Mouse (Mus musculus) cortical plate, adult 2 months (tissue): ENCODE measurements around the gene Sox6. TPM values are rescaled to one million over a fixed set of nuclear protein-coding genes. Genes with fewer than 3 reads are reported as not detected.

Experiments used
- H3K27ac ChIP-seq: fragments of 200-500 bp; 2 replicates; pipeline ENCODE4 v1.5.1; 2012; ENCODE audit warnings: low read length, control low read depth, inconsistent platforms; ENCODE audit not compliant: insufficient read depth
- H3K4me1 ChIP-seq: fragments of 200-500 bp; 2 replicates; pipeline ENCODE4 v1.6.1; 2011; ENCODE audit warnings: low read length; ENCODE audit not compliant: control insufficient read depth, insufficient read depth
- H3K4me3 ChIP-seq: fragments of 200-500 bp; 2 replicates; pipeline ENCODE4 v1.5.1; 2011; ENCODE audit warnings: mild to moderate bottlenecking, low read length, control low read depth; ENCODE audit not compliant: insufficient read depth
- CTCF ChIP-seq: fragments of 200-500 bp; IDR thresholded peaks from 2 replicates; pipeline ENCODE4 v1.5.1; 2011; ENCODE audit warnings: mild to moderate bottlenecking, control low read depth, low read length; ENCODE audit not compliant: insufficient read depth; ENCODE audit errors: extremely low read depth
- POLR2A ChIP-seq: fragments of 200-500 bp; IDR thresholded peaks from 2 replicates; pipeline ENCODE4 v1.6.1; 2011; ENCODE audit warnings: mild to moderate bottlenecking, low read length, control low read depth; ENCODE audit not compliant: insufficient read depth; ENCODE audit errors: extremely low read depth
- polyA plus RNA-seq: library from polyadenylated mRNA; depleted of rRNA; stranded (reverse); fragments of >200 nt; gene quantifications from 2 replicates; pipeline ENCODE4 v1.2.3, GENCODE M21; 2012

The Sox6 gene
- polyA plus RNA-seq, 1 experiment = 9.8 TPM

DNA sequence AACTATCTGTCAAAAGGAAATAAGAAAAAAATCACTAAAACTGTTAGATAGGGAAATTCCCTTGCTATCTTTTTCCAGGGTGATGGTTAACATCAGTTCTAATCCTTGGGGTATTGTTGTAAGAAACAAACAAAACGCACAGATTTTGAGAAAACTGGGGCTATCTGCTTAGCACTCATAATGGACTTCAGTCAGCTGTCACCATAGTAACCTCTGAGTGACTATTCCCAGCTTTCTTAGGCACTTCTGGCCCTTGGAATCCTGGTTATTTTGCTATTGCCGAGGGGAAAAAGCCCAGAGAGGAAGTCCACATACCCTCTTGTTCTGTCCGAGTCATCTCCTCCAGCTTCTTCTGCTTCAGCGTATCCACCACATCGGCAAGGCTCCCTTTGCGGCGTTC lies 261.9 kb downstream of the Sox6 start:
- no peak for TF ChIP-seq CTCF
- Histone ChIP-seq H3K4me3 (no peak overlapping the region), H3K4me1 (no peaks in the 10 kb centered on the region), H3K27ac (no peak overlapping the region)

DNA sequence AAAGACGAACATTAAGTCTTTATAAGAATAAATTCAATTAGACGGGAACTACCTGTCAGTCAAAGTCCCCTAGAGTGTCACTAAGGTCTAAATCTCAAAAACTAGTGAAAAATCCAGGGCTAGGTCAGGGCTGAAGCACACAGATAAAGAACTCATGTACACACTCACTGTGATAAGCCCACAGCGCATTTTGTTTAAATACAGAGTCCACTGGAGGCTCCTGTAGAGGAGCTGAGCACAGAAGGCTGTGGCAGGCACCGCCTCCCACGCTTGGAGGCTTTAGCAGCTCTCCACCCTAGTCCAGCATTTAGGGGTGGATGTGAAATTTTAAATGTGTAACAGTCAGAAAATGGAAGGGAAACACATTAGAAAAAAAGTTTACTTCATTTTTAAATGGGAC lies 262.3 kb downstream of the Sox6 start:
- no peak overlapping the region for H3K4me3 ChIP-seq
- H3K27ac ChIP-seq = no peak overlapping the region
- TF ChIP-seq POLR2A = no peak
- TF ChIP-seq CTCF = no peak
- no peaks in the 10 kb centered on the region for H3K4me1 ChIP-seq

DNA sequence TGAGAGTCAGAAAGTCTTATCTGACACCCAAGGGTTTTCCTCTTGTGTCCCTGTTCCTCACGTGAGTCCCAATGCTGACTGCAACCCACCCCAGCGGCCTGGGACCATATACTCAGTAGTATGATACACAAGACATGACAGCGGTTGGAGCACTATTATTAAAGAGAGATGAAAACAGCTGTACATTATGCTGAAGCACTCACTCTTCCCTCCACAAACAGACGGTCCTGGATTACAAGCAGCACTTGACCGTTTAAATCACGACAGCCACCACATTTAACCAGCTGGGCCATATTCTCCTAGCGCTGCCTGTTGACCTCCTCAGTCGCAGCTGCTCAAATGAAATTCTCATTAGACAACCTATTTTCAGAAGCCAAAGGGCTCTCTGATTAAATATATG lies 272.3 kb downstream of the Sox6 start:
- Histone ChIP-seq H3K27ac (no peak overlapping the region), H3K4me3 (no peak overlapping the region), H3K4me1 (no peaks in the 10 kb centered on the region)
- TF ChIP-seq POLR2A = no peak

DNA sequence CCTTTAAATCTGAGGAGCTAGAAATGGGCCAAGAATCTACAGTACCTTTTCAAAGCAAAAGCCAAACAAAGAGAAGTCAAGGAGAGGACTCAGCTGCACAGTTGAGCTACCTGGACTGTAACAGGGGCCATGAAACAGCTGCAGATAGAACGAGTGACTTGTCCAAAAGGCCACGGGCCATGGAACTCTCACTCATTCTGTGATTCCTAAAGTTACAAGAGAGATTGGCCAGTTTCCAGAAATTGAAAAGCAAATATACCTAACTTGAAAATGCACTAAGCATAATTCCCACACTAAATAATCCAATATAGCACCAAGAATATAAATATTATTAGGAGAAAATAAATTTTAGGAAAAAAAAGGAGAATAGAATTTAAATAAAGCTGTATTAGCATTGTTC lies 274.7 kb downstream of the Sox6 start:
- Histone ChIP-seq H3K27ac (no peak overlapping the region), H3K4me3 (no peak overlapping the region), H3K4me1 (no peaks in the 10 kb centered on the region)
- TF ChIP-seq CTCF (no peak), POLR2A (no peak)

DNA sequence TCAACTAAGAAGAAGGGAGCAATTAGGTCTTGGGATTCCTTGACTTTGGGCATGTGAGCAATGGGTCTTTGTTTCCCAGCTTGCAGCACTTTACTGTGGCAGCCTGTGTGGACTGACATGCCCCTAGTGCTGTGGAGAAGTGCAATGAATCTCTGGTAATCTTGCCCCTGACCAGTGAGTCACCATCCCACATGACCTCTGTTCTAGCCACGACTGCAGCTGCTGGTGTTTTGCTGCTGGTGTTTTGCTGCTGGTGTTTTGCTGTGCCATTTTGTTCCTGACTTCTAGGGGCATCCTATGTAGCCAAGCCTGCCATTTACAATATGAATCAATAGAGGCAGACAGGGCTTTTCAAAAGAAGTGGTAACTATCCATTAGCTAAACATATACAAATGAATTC lies 280.4 kb downstream of the Sox6 start:
- H3K4me3 ChIP-seq = no peak overlapping the region
- TF ChIP-seq POLR2A (no peak), CTCF (no peak)
- no peak overlapping the region for H3K27ac ChIP-seq

DNA sequence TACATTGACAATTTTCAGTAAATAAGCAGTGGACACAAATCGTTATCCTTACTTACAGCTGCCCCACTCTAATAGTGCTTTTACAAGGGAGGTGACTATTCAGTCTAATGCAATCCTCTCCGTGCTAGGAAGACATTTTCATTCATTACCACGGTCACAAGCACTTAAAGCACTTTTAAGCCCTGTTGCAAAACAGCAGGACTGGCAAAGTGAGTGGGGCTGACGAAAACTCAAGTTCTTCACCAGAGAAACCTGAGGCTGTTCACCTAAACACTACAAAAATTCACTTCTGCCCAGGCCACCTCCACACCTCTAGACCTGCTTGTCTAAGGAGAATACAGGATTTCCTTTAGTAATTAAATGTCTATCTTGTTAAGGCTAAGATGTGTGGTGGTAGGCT lies 283.3 kb downstream of the Sox6 start:
- Histone ChIP-seq H3K4me1 (no peaks in the 10 kb centered on the region; the same call in 1 of the 2 replicates), H3K4me3 (no peak overlapping the region), H3K27ac (no peak overlapping the region)
- no peak for TF ChIP-seq POLR2A
- TF ChIP-seq CTCF = no peak

More for the DNA sequence above, 280.4 kb downstream of the Sox6 start:
- no peaks in the 10 kb centered on the region for H3K4me1 ChIP-seq

DNA sequence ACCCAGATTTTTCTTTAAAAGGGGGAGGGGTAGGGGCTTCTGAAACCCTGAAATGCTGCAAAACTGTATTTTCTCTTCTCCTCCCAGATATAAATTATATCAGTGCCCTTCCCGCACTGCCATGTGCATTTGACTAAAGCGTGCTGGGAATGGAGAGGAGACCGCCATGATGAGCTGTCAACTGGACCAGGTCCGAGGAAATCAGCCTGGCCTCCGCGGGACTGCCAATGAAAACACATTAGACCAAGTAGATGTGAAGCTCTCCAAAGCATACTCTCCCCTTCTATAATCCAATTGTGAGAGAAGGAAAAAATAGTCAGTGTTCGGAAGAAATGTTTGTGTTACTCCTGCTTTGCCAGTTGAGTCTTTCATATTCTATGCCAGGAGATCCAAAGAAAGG lies 284.4 kb downstream of the Sox6 start:
- Histone ChIP-seq H3K4me1 (no peaks in the 10 kb centered on the region; the same call in 1 of the 2 replicates), H3K27ac (no peak overlapping the region), H3K4me3 (no peak overlapping the region)
- TF ChIP-seq CTCF (no peak), POLR2A (no peak)

DNA sequence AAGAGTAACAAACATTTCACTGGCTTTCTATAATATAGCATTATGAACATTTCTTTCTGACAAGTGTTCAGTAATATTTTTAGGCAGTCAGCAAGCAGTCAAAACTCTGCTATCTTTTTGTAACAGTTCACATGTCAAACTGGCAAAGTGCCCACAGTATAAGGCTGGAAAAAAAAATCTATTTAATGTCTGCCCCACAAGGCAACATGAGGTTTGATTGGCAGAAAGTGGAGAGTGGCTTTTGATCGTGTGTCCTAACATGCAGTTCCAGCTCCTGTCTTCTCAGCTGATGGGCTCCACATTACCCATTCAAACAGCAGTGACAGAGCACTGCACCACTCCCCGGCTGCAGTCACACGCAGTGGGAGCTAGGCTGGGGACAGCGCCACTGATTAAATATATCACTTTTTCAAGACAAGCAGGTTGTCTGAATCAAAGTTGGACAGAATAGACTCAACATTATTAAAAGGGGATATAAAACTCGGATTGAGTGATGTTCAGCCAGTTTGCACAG lies 286.4 kb downstream of the Sox6 start:
- no peak for TF ChIP-seq POLR2A
- TF ChIP-seq CTCF = no peak
- Histone ChIP-seq H3K4me1 (no peaks in the 10 kb centered on the region; the same call in 1 of the 2 replicates), H3K4me3 (no peak overlapping the region), H3K27ac (no peak overlapping the region)

DNA sequence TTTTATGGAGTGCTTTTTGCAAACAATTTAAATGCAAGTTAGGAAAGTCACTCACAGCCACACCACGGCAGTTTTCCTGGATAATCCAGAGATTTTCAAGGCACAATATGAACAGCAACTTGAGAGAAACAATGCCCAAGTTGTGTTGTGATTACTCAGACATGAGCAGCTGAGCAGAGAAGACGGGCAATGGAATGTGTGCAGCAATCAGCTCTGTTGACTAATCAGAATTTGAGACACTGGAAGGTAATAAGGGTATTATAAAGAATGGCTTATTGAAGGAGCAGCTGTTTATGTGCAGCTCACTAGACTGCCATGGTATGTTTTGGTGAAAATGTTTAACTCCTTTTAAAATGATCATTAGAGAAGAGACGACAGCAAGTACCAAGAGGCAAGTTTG lies 287.5 kb downstream of the Sox6 start:
- Histone ChIP-seq H3K4me3 (no peak overlapping the region), H3K27ac (no peak overlapping the region), H3K4me1 (no peaks in the 10 kb centered on the region; the same call in 1 of the 2 replicates)
- TF ChIP-seq POLR2A (no peak), CTCF (no peak)

DNA sequence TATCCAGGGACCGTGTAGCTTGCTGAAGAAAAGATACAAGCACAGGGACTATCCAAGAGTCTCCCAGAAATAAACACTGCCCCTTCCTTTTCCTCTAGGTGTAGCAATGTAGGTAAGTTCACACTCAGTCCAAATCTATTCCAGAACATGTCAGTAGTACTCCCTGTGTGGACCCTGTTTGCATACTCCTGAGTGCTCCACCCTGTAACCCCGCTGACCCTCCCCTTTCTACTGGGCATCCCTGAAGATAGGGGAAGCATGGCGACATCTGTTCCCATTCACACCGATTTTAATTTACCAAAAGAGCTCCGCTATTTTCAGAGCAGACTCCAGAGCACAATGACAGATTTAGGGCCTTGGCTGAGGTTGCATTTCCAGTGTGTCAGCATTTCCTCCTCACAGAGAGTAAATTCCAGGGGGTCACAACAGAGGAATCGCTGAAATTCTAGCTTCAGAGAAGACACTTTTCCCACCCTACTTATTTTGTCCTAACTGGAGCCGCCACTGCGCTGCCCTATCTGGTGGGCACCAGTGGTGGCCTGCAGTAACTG lies 288.2 kb downstream of the Sox6 start:
- no peak overlapping the region for H3K4me3 ChIP-seq
- TF ChIP-seq CTCF (no peak), POLR2A (no peak)
- no peak overlapping the region for H3K27ac ChIP-seq
- no peaks in the 10 kb centered on the region; the same call in 1 of the 2 replicates for H3K4me1 ChIP-seq

DNA sequence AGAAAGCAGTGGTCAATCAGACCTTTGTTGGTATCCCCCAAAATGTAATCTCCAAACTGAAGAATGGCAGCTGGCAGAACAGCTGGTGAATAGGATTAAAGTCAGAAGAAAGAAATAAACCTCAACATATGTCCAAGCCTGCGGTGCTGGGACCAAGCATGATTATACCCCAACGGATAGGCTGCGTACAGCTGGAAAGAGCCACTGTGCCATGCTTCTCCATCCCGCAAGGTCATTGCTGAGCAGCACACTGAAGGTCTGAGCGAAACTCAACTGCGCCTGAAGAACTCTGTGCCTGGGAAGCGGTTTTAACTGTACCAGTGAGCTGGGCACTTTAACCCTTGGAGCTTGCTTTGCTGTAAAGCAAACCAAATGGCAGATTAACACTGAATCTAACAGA lies 291.1 kb downstream of the Sox6 start:
- Histone ChIP-seq H3K4me3 (no peak overlapping the region), H3K4me1 (no peaks in the 10 kb centered on the region; the same call in 1 of the 2 replicates), H3K27ac (no peak overlapping the region)
- TF ChIP-seq POLR2A = no peak
- TF ChIP-seq CTCF = no peak
